Comparison of ENCODE assay signal across 28 mouse cellular contexts in the genomic region with DNA sequence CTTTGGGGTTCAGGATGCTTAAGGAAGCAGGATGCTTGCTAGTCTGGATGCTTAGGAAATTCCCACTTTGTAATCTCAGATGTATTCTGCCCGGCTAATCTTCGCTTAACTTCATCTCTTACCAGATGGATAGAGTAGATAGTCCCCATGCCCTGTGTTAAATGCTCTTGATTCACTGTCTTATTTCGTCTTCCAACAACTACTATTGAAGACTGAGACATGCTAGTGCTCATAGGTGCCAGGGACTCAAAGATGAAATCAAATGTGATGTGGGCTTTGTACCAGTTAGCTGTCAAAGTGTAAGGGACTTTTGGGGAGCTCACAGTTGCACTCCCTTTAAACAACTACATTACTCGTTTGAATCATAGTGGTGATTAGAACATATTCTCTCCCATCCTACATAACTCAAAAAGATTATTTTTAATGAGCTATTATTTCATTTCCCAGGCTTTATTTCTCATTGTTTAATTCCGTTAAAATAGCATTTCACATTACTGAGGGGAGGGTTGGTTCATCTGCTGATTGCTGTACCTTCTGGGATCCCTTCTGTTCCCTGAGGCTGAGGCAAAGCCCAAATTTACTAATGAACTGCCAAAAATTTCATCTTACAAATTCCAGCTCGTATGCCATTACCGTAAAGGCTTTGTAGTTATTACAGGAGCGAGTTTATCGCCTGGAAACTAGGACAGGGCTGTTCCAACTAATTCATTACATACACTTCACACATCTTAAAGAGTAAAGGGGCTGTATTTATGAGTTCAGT.
DNase-seq lines count a peak whose midpoint lies in the region; ATAC-seq and TF ChIP-seq lines count a peak whose summit lies in the region.
"Had no signal": no experiment of that assay in that cellular context is flagged by ENCODE, and none has a peak within 500 bp of the region (broad histone marks: within the 10 kb centered on the region; RNA-seq: fewer than 3 reads in every experiment).

No protein-coding gene starts in this region.

- TF ChIP-seq CTCF in forebrain, postnatal 0 days (IDR thresholded peaks at IDR 0.05; ENCODE audit: low read depth) = no peak

- H3K27me3 ChIP-seq in forebrain, embryonic 14.5 days (replicated peaks; ENCODE audit: control insufficient read depth, insufficient read depth, low read length) = no peaks in the 10 kb centered on the region
- no peaks in the 10 kb centered on the region for H3K27me3 ChIP-seq in forebrain, embryonic 11.5 days (ENCODE audit: control insufficient read depth, insufficient read depth, low read length)
- no peaks in the 10 kb centered on the region for H3K27me3 ChIP-seq in forebrain, postnatal 0 days (ENCODE audit: insufficient read depth, low read length)
- H3K27me3 ChIP-seq: heart, embryonic 12.5 days; intestine, embryonic 15.5 days; liver, embryonic 12.5 days; megakaryocyte, embryonic 14.5 days; midbrain, embryonic 12.5 days; Patski had no signal

- no peak overlapping the region for H3K4me2 ChIP-seq in forebrain, embryonic 14.5 days (ENCODE audit: low read length)
- H3K4me2 ChIP-seq in forebrain, embryonic 11.5 days (ENCODE audit: low read depth, low read length, severe bottlenecking) = no peak overlapping the region
- H3K4me2 ChIP-seq in forebrain, postnatal 0 days (ENCODE audit: low read depth) = no peak overlapping the region
- H3K4me2 ChIP-seq: heart, embryonic 12.5 days; intestine, embryonic 15.5 days; liver, embryonic 12.5 days; midbrain, embryonic 12.5 days had no signal

- no peaks in the 10 kb centered on the region for H3K4me1 ChIP-seq in forebrain, embryonic 14.5 days (ENCODE audit: control insufficient read depth, insufficient read depth, low read length)
- no peaks in the 10 kb centered on the region for H3K4me1 ChIP-seq in forebrain, embryonic 11.5 days (replicated peaks; ENCODE audit: control insufficient read depth, insufficient read depth, low read length)
- H3K4me1 ChIP-seq in forebrain, postnatal 0 days (ENCODE audit: insufficient read depth) = no peaks in the 10 kb centered on the region
- H3K4me1 ChIP-seq: heart, embryonic 12.5 days; intestine, embryonic 15.5 days; liver, embryonic 12.5 days; megakaryocyte, embryonic 14.5 days; midbrain, embryonic 12.5 days had no signal

- no peaks in the 10 kb centered on the region for H3K36me3 ChIP-seq in forebrain, embryonic 14.5 days (ENCODE audit: control insufficient read depth, insufficient read depth, low read length)
- no peaks in the 10 kb centered on the region for H3K36me3 ChIP-seq in forebrain, embryonic 11.5 days (ENCODE audit: control insufficient read depth, insufficient read depth, low read length)
- H3K36me3 ChIP-seq in forebrain, postnatal 0 days (ENCODE audit: insufficient read depth) = no peaks in the 10 kb centered on the region
- H3K36me3 ChIP-seq: G1E; heart, embryonic 12.5 days; intestine, embryonic 15.5 days; liver, embryonic 12.5 days; midbrain, embryonic 12.5 days had no signal

- WGBS in forebrain, embryonic 14.5 days = 72% methylated on average over 9 of the region's 9 CpGs
- 86% methylated on average over 9 of the region's 9 CpGs for WGBS in forebrain, embryonic 11.5 days
- WGBS in forebrain, postnatal 0 days = 53% methylated on average over 9 of the region's 9 CpGs

- no peaks in the 10 kb centered on the region for H3K9me3 ChIP-seq in forebrain, embryonic 14.5 days (replicated peaks; ENCODE audit: control insufficient read depth, low read length)
- H3K9me3 ChIP-seq in forebrain, embryonic 11.5 days (ENCODE audit: control insufficient read depth, low read length) = no peaks in the 10 kb centered on the region
- H3K9me3 ChIP-seq in forebrain, postnatal 0 days (ENCODE audit: low read length) = no peaks in the 10 kb centered on the region
- H3K9me3 ChIP-seq: G1E; heart, embryonic 12.5 days; intestine, embryonic 15.5 days; liver, embryonic 12.5 days; megakaryocyte, embryonic 14.5 days; midbrain, embryonic 12.5 days had no signal

- H3K27ac ChIP-seq in forebrain, embryonic 14.5 days (ENCODE audit: low read depth, low read length) = peak overlapping the region; percentile 55; the same call in 1 of the 2 replicates
- H3K27ac ChIP-seq in forebrain, embryonic 11.5 days (ENCODE audit: low read depth, low read length) = no peak overlapping the region
- peak overlapping the region; percentile 46 for H3K27ac ChIP-seq in forebrain, postnatal 0 days (ENCODE audit: low read depth, low read length)
- H3K27ac ChIP-seq: heart, adult 2 months; intestine, embryonic 15.5 days; liver, embryonic 12.5 days; midbrain, embryonic 12.5 days had no signal

- H3K4me3 ChIP-seq in forebrain, embryonic 14.5 days (ENCODE audit: low read depth, low read length) = no peak overlapping the region
- H3K4me3 ChIP-seq in forebrain, embryonic 11.5 days (ENCODE audit: low read depth, low read length) = no peak overlapping the region
- H3K4me3 ChIP-seq in forebrain, postnatal 0 days (ENCODE audit: low read depth, low read length) = no peak overlapping the region
- H3K4me3 ChIP-seq: heart, adult 2 months; heart, embryonic 12.5 days; intestine, embryonic 15.5 days; liver, embryonic 12.5 days; megakaryocyte, embryonic 14.5 days; midbrain, embryonic 12.5 days had no signal

- DNase-seq in forebrain, embryonic 14.5 days (ENCODE audit: low spot score) = peak; percentile 72
- no peak for DNase-seq in forebrain, embryonic 11.5 days (ENCODE audit: low spot score)
- peak; percentile 56 for DNase-seq in brain, adult 2 months (ENCODE audit: low read depth, low spot score)
- peak; percentile 68 for DNase-seq in forebrain, postnatal 0 days
- DNase-seq in layer of hippocampus, adult 9-10 months (ENCODE audit: low spot score) = peak; percentile 52
- no peak for DNase-seq in retina, postnatal 1 day
- DNase-seq in left cerebral cortex, adult 11 months (ENCODE audit: low spot score) = no peak
- DNase-seq: adrenal gland, postnatal 14 days; cerebellum, adult 9-10 months; cerebellum, postnatal 36 days; heart, adult 2 months; kidney, adult 2 months; kidney, postnatal 36 days; lung, adult 18-20 months; lung, postnatal 4 days; right cerebral cortex, postnatal 25 days; thymus, adult 2 months; thymus, postnatal 36 days had no signal

- H3K9ac ChIP-seq in forebrain, embryonic 14.5 days (ENCODE audit: low read length) = no peak overlapping the region
- H3K9ac ChIP-seq in forebrain, embryonic 11.5 days (ENCODE audit: low read length) = no peak overlapping the region
- no peak overlapping the region for H3K9ac ChIP-seq in forebrain, postnatal 0 days
- H3K9ac ChIP-seq: heart, embryonic 12.5 days; intestine, embryonic 15.5 days; liver, embryonic 12.5 days; midbrain, embryonic 12.5 days had no signal

- ATAC-seq in forebrain, embryonic 14.5 days = peak; percentile 72
- no peak for ATAC-seq in forebrain, embryonic 11.5 days (replicated peaks; ENCODE audit: low FRiP score)
- ATAC-seq in forebrain, postnatal 0 days = peak; percentile 74; the same call in 1 of the 2 replicates
- ATAC-seq in activated CD4-positive, CD25-positive, alpha-beta regulatory T cell, adult 4 months = no peak
- ATAC-seq: hindbrain, embryonic 16.5 days; intestine, embryonic 15.5 days; liver, embryonic 12.5 days; lung, postnatal 0 days; Patski had no signal

Comparison
In these comparisons a context has a peak if more than half of its experiments do, and no peak if none do; other contexts are left out.
1. ATAC-seq: peak in forebrain, embryonic 14.5 days (single experiment) and forebrain, postnatal 0 days (single experiment); none in forebrain, embryonic 11.5 days (single experiment) and activated CD4-positive, CD25-positive, alpha-beta regulatory T cell, adult 4 months (single experiment).
2. DNase-seq: peak in forebrain, embryonic 14.5 days (single experiment), brain, adult 2 months (single experiment), forebrain, postnatal 0 days (single experiment) and layer of hippocampus, adult 9-10 months (single experiment); none in forebrain, embryonic 11.5 days (single experiment), retina, postnatal 1 day (single experiment) and left cerebral cortex, adult 11 months (single experiment).